Mouse (Mus musculus) cerebellum, postnatal 36 days (tissue): ENCODE data around the gene Gatc.
A peak's percentile ranks its signal among the peaks of the same experiment; 100 is the strongest.
"Not testable (repeated sequence)": the region's sequence is repeated elsewhere in the genome, so short reads cannot be mapped to it uniquely, and the experiment has no call there.

Experiments
- DNase-seq, 2 experiments: peaks; one replicate each; pipeline ENCODE4 v3.0.0; 2021 to 2022; ENCODE audit warnings: mixed read lengths in 2 of 2

The Gatc gene

DNA sequence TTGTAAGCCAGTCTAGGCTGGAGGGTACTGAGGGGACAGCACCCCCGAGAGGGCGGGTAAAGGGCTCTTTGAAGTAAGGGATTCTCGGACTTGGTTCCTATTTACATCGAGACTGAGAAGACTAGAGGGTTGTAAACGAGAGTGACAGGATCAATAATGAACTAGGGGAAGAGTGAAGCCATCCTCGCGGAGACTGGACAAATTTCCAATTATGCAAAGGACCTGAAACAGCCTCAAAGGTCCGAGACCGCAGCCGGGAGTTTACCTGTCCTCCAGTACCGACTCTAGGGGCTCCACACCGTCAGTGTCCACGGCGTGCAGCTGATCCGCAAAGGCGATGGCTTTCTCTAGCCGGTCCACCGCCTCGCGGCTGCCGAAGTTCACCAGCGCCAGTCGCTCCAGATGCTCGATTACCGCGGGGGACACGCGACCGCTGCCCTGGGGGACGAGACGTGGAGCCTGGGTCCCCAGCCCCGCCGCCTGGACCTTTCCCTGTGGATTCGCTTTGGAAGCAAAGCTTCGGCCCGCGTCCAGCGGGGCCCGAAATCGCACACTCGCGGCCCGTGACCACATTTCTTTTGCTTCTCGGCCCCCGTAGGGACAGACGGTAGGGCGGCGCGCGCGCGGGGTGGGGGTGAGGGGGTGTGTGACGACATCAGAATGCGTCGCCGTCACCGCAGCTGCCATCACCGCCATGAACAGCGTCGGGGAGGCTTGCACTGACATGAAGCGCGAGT, at the start of gene Gatc, which contains the start of gene Triap1:
TSS of gene Gatc (minus strand) at position 602 of the 737 bp plus-strand sequence.
TSS of gene Triap1 (plus strand) at position 649 of the 737 bp plus-strand sequence.
- peak; percentile 91 to 92 for DNase-seq

DNA sequence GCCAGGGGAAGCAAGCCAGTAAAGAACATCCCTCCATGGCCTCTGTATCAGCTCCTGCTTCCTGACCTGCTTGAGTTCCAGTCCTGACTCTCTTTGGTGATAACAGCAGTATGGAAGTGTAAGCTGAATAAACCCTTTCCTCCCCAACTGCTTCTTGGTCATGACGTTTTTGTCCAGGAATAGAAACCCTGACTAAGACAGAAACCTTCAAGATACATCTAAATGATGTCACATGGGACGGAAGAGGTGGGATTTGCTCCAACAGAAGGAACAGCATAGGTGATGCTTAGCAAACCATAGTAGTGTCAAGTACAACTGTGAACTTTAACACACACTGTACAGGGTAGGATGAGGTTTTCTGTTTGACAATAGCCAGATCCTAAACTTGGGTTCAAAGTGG, 37.9 kb upstream of the Gatc start:
- not testable (repeated sequence) for DNase-seq

DNA sequence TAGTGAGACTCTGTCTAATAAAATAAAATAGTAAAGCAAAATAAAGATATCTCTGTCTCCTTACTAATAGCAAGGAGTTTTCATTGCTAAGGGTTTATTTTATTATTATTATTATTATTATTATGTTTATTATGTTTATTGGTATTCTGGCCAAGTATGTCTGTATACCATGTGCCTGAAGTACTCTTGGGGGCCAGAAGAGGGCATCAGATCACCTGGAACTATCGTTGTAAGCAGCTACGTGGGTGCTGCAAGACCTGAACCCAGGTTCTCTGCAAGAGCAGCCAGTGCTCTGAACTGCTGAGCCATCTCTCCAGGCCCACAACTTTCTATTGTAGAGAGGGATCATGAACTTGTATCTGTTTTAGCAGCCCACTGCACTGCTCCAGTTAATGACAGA, 34.5 kb upstream of the Gatc start:
- DNase-seq = no peak

DNA sequence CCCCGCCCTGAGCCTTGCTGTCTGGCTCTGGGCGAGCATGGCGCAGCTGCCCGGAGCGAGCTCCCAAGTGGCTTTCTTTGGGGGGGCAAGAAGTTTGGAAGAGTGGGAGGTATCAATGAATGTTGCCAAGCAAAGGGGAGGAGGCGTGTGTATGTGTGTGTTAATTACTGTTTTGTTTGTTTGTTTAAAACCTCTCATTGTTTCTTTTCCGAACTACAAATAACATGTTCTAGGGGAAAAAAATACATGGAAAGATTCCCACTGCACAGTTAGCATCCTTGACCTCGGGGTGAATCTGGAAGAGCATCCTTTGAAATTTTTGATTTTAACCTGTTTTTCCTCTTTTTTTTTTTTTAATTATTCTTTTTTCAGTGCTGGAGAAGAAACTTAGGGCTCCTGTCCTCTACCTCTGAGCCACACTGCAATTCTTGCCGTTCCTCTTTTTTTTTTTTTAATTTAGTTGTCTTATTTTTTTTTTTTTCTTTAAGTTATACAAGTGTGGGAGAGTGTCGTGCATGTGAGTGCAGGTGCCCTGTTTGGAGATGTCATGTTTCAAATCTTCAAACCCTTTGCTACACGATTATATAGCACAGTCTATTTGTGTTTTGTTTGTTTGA, 33.3 kb upstream of the Gatc start:
- DNase-seq = no peak

DNA sequence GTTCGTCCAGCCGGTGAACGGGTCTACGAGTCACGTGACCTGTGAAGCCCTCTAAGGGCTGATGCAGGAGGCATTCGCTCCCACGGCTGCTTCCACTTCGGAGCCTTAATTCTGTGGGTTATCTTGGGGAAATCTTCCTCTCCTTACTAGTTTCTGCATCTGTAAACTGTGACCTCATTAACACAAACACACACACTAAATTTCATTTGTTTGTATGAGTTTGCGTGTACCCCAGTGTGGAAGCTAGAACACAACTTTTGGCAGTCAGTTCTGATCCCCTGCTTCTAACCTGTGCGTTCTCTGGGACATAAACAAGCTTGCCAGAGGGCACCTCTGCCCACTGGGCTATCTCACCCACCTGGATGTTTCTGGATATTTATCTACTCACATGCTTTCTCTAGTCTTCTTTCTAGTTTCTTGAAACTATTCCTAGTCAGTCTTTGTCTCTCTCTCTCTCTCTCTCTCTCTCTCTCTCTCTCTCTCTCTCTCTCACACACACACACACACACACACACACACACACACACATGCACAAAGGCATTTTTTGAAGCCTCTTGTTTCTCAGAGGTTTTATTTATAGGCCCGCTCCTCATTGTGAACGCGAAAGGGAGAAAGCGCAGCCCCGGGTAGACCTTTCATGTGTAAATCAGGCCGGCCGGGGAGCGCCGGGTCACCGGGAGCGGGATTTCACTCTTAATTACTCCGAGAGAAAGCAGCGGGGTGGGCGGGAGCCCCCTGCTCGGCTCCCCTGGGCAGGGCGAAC, 32.6 kb upstream of the Gatc start:
- no peak for DNase-seq

DNA sequence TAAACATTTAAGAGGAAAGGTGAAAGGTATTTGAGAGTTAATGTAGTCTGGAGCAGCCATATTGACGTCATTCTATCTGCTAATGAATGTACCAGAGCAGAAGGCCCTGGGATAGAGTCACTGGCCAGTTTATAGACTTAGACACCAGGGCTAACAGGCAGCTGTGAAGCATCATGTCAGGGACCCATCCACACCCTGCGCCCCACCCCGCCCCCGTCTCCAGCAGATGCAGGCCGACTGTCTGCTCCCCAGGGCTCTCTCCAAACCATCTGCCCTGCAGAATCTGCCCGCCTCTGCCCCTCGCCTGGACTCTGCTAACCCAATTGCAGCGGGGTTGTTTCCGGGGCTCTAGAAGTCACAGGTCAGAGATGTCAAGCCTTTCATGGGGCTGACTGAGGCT, 30.8 kb upstream of the Gatc start:
- no peak for DNase-seq

DNA sequence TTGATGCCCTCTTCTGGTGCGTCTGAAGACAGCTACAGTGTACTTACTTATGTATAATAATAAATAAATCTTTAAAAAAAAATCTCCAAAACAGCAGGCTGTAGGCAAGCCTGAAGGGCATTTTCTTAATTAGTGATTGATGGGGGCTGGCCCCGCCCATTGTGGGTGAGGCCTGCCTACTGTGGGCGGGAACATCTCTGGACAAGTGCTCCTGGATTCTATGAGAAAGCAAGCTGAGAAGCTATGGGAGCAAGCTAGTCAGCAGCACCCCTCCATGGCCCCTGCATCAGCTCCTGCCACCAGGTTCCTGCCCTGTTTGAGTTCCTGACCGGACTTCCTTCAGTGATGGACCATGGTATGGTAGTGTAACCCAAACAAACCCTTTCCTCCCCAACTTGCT, 23.8 kb upstream of the Gatc start:
- DNase-seq = no peak

DNA sequence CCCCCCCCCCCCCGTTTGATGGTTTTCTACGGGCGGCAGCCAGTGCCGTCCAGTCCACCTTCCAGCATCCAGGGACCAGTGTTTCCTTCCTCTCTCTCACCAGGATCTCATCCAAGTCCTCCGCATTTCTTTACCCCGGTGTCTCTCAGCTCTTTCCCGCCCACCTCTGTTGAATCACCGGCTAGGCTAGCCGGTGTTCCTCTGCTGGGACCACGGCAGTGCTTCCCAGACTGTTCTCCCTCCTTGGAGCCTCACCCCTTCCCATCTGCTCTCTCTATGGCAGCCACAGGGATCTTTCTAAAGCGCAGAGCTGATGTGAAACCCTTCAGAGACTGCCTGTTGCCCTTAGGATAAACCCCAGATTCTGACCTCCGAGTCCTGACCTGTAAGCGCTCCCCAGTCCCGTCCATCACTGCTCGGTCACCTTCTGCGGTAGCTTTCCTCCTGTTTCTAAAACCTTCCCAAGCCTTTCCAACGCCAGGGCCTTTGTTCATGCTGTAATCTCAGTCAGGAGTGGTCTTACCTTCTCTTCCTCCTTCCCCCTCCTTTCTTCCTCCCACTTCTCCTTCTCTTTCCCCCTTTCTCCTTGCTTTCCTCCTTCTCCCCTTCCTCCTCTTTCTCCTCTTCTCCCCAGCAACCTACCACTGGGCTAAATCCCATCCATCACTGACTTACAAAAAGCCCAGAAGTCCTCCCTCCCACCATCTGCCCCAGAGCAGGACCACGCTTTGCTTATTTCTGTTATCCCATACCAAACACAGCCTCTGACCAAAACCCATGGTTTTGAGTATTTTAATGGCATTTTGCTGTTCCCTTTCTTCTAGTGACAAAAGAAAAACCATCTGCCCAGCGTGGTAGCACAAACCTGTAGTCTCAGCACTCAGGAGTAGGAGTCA, 22.1 kb upstream of the Gatc start:
- no peak for DNase-seq

DNA sequence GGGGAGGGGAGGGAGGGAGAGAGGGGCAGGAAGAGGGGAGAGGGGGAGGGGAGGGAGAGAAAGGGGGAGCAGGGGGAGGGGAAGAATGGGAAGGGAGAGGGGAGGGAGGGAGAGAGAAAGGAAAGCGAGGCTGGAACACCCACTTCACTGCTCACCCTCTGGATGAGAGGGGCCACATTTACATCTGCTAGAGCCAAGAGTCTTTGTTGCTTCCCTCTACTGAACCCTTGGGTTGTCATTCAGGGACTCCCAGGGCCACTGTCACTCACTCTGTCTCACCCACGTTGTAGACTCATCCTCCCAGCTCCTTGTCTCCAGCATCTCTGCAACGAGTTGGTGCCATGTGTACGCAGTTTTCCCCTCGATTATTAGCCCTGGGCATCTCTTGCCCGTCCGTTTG, 21.2 kb upstream of the Gatc start:
- DNase-seq = no peak

DNA sequence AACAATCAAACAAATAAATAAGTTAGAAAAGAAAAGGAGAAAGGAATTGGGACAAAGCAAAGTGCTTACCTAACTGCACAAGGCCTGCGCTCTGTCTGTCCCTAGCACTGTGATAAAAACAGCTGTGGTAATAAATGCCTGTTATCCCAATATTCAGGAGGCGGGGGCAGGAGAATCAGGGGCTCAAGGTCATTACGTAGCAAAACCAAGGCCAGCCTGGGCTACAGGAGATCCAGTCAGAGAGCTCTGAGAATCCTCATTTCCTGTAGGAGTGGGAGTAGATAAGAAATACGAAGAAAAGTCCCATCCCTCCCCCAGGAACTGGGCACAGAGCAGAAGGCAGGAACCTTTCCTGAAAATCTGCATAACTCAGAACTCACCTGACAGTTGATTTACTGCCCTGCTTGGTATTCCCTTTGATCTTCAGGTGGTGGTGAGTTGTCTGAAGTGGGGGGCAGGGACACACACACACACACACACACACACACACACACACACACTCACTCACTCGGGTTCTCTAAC, 18.9 kb upstream of the Gatc start:
- DNase-seq = no peak

DNA sequence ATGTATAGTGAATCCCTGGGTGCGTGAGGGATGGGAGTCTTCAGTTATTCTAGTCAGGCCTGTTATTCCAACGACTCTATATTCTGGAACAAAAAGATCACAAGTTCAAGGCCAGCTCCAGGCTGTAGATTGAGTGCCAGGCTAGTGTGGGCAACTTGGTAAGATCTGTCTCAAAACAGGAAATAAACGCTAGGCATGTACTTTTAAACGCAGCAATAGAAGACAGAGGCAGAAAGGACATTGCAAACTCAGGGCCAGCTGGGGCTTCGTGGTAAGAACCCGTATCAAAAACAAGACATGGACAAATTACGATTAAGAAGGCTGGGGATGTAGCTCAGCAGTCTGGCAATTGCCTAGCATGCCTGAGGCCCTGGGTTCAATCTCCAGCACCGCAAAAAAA, 18.5 kb upstream of the Gatc start:
- no peak for DNase-seq

DNA sequence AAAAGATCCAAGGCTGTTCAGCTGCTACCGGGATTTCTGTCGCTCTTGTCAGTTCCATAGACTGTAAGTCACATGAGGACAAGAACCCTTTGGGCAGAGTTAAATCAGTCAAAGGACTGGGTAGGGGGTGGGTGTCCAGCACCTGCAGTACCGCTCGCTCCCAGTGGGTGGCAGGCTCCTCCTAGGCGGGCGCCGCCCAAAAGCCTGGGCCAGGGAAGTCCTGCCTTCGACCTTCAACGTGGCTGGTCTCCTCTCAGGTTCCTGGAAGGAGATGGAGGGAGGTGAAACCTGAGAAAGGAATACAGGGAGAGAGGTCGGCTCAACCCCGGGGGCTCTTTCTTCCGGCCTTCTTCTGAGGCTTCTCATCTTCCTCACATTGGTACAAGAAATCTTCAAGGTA, 17.9 kb upstream of the Gatc start:
- DNase-seq = peak; percentile 85 to 88

DNA sequence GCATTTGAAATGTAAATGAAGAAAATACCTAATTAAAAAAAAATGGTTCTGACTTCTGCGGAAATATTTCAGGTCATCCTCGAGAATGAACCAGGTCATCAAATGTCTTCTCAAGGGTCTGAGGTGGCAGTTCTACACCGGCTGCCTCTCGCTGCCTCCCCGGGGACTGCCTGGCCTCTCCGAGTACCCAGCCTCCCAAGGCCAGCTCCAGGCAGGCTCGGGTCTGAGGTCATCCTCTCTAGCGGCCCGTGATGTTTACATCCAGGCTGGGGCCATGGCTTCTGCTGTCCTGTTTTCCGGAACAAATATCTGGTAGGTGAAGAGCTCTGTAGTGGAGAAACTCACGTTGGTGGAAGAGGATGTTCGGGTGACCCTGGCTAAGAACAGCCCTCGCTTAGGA, 14.1 kb upstream of the Gatc start:
- DNase-seq = no peak

DNA sequence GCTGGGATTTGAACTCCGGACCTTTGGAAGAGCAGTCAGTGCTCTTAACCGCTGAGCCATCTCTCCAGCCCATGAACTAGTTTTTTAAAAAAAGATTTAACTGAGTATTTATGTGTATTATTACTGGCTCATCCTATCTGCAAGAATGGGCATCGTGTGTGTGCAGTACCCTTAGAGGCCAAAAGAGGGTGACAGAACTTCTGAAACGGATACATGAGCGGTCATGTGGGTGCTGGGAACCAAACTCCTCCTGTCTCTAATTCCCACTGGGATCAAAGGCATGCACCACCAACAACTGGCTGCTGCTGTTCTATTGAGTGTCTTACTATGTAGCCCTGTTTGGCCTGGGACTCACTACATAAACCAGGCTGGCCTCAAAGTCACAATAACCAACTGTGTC, 10.4 kb upstream of the Gatc start:
- DNase-seq = no peak

DNA sequence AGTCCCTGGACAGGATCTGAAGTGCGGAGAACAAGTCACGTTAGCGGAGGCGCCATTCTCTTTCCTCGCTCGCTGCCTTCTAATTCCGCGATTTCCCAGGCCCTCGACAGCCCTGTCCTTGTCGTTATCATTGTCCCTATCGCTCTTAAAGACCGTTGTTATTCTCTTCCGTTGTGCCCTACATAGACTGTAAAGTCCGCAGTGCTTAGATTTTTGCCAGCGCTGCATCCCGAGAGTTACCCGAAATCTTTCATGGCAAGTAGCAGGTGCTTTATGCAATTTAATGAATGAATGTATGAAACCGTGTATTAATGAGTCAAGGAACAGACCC, 8.2 kb upstream of the Gatc start:
- no peak for DNase-seq

DNA sequence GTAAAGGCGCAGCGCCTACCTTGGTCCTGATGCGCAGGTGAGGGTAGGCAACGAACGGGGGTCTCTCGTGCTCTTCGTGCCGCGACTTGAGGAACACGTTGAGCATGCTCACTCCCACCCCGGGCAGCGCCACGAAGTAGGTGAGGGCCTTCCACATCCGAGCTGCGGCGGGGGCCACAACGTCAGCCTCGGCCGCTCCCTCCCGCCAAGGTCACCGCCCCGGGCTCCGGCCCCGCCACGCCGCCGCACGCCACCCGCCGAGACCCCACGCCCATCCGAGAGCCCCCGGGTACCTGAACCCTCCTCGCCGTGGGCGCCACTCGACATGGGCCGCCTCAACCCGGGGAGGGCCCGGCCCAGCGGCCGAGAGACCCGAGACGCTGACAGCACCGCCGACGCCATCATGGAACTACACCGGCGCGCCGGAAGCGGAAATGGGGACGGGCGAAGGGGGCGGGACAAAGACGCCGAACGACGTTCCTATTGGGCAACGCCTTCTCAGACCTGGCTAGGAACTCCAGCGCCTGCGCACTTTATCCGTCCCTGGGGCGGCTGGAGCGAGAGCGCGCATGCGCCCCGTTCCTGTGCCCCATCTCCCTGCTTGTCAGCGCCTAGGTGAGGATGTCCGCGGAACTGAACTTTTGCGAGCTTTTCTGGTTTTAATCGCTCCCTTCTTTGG, 7.7 kb upstream of the Gatc start, which contains the start of gene Cox6a1:
TSS of gene Cox6a1 (minus strand) at position 436 of the 679 bp plus-strand sequence.
- DNase-seq = peak; percentile 99

DNA sequence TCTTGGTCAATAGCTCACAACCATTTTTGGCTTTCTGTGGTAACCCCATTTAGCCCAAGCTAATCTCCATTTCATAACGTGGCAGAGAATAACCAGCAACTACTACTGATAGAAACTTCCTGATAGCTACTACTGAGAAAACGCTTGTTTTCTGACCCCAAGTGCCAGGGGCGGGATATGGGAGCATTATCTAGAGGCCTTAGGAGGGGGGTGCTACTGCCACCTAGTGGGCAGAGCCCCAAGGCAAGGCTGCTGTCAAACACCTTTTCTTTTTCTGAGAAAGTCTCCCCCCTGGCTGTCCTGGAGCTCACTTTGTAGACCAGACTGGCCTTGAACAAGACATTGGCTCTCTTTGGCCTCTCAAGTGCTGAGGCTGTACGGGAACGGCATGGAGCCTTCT, 6.6 kb upstream of the Gatc start:
- peak; percentile 82 to 83 for DNase-seq

DNA sequence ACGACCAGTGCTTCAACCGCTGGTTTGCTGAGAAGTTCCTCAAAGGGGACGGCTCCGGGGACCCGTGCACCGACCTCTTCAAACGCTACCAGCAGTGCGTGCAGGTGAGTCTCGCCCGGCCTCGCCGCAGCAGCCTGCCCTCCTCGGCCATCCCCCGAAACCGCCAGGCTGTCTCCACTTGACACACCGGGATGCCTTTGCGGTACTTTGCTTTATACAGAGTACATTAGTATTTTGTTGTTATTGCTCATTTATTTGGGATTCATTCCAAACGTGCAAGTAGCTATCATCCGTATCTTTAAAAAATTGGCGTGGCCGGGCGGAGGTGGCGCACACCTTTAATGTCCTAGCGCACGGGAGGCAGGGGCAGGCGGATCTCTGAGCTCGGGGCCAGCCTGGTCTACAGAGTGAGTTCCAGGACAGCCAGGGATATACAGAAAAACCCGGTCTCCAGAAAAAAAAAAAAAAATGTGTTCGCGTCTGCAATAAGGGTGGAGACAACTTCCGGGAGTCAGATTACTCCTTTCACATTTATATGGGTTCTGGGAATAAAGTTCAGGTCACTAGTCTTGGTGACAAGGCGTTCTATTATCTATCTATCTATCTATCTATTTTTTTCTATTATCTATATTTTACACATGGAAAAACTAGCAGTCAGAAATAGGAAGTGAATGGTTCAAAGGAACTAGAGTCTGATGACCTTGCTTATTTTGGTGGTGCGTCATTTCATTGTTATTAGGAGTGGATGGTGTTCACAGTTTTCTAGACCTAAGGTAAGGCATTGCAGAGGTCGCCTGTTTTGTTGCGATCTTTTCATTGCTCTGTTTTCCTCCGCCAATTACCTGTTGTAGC, 562 bp upstream of the Gatc start:
- no peak for DNase-seq

DNA sequence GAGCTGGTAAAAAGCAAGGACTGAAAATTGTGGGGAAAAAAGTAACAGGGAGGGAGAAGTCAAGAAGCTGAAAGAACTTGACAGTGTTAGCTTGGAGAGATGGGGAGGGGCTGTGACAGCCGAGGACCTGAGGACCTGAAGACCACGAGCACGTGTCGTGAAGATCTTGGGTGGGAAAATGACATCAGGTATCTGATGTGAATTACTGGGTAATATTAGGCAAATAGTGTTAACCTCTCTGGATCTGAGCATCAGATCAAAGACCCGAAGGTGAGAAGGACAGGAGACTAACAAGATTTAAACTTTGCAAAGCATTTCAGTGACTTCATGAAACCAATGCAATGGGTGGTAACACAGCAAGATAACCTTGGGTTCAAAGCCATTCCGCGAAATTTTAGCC, 971 bp downstream of the Gatc start:
- no peak for DNase-seq

DNA sequence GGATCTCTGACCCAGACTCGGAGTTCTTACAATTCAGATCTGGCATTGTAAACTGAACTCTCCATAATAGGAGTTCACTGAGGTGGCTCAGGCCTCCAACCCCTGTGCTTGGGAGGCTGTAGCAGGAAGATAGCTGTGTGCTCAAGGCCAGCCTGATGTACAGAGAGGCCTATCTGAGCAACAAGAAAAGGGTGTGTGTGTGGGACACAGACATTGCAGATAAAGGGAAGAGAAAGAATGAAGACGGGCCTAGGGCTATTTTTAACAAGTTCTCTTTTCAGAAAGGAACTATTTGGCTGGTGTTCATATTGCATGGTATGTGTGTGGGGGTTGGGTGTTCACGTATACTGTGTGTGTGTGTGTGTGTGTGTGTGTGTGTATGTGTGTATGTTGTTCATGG, 7.4 kb downstream of the Gatc start:
- no peak for DNase-seq

DNA sequence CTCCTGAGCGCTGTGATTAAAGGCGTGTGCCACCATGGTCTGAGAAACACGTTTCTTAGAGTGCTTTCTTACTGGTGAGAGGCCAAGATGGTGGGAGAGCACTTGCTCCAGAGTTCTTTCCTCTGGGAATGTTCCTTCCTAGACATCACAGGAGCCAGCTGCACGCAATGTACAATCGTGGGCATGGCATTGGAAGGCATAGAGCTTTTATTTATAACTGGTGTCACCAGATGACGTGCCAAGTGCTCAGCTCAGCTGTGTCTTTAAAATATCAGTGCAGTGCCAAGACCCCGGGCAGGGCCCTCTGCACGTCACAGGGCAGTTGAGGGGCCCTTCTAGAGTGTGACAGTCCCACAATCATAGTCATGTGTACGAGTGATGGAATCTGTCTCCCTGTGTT, 10.0 kb downstream of the Gatc start:
- DNase-seq = no peak
